Mouse (Mus musculus): Measurements from ENCODE around the gene Anapc11. TPM values are rescaled to one million over a fixed set of nuclear protein-coding genes. Genes with fewer than 3 reads are reported as not detected.
A peak's percentile ranks its signal among the peaks of the same experiment; 100 is the strongest.

Gene Anapc11
- polyA plus RNA-seq, 1 experiment = not detected

DNA sequence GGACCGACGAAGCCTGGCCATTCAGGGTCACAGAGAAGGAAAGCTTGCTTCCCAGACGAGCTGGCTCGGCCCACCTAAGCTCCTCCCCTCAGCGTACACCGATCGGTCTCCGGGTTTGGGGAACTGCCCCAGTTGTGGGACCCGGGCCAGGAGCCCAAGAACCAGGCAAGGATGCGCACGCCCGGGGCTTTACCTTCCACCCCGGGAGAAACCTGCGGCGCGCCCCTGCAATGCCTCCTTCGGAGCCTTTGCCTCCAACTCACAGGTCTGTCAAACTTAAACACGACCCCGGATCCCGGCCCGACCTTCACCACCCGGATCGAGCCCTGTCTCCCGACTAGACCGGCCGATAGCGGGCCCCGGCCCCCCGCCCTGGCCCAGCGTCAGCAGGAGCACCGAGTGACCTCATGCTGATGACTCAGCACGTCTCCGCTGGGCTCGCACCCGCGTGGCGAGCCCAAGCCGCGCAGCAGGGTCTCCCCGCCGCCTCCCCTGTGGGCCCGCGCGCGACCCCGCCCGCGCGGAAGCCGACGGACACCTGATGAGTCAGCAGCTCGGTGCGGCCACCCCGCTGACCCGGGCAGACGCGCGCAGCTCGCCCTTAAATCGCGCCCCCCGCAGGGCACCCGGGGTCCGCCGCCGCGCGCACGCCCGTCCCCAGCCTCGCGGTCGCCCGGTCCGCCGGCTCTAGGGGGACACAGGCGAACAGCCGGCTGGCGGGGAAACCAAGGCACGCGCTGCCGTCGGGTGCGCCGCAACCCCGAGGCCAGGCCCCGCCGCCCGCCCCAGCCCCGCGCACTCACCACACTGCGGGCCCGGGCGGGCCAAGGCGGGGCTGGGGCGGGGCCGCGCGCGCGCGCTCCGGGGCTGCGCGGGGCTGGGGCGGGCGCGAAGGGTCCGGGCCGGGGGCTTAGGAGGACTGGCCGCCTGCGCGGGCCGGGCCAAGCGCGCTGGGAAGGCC lies 34.6 kb downstream of the Anapc11 start:
- H3K4me1 ChIP-seq (ENCODE audit: control insufficient read depth, insufficient read depth, low read length) = peaks cover 37% of the 10 kb centered on the region
- TF ChIP-seq CTCF (IDR thresholded peaks at IDR 0.05; ENCODE audit: insufficient read depth, low read depth, low read length) (no peak), POLR2A (IDR thresholded peaks at IDR 0.05; ENCODE audit: insufficient read depth, low read depth, low read length) (0 out of 2 replicates have a peak, but pooled peaks have one; percentile 7)
- WGBS = 2% methylated on average over 115 of the region's 116 CpGs
- H3K4me3 ChIP-seq (ENCODE audit: insufficient read depth, low read depth, low read length) = peak overlapping the region; percentile 97
- peak overlapping the region; percentile 82 for H3K27ac ChIP-seq (ENCODE audit: insufficient read depth, low read depth, low read length)

DNA sequence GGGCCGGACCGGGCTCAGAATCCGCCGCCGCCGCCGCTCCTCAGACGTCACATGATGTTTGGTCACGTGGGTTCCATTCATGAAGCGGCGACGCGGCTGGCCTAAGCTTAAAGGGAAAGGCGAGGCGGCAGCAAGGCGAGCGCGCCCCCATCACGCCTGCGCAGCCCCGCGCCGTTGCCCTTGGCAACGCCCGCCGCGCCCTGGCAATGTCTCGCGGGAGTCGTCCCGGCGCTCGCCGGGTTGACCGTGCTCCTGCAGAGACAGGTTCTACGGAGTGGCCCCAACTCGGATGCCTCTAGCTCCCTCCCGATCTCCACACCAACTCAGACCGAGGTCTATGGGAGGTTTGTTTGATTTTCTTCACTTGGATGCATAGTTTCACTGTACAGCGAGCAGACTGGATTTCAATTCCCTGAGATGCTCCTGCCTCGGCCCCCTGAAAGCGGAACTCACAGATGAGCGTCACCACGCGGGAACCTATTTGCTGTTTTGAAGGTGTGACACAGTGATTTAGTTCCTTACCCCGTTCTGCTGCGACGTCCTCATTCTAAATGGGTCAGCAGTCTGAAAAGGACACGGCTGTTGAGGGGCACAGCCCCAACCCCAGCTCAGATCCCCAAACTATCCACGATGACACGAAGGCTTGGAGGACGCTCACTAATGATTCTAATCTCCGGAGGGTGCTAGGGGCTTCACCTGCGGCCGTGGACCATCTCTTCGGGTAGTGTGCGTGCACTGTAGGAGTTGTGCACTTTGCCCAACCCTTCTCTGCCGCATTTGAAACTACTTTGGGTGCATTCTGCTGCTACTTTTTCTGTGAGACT lies 35.5 kb downstream of the Anapc11 start, which contains the start of gene Mafg:
TSS of gene Mafg (minus strand) at position 81 of the 824 bp plus-strand sequence.
- peak within 1 kb of the TSS; percentile 82 for H3K27ac ChIP-seq (ENCODE audit: insufficient read depth, low read depth, low read length)
- H3K4me1 ChIP-seq (ENCODE audit: control insufficient read depth, insufficient read depth, low read length) = peaks cover 37% of the 10 kb centered on the region
- peak within 1 kb of the TSS; percentile 97 for H3K4me3 ChIP-seq (ENCODE audit: insufficient read depth, low read depth, low read length)
- TF ChIP-seq CTCF (IDR thresholded peaks at IDR 0.05; ENCODE audit: insufficient read depth, low read depth, low read length) (no peak), POLR2A (IDR thresholded peaks at IDR 0.05; ENCODE audit: insufficient read depth, low read depth, low read length) (peak; percentile 44; the same call in 1 of the 2 replicates)
- WGBS = 10% methylated on average over 58 of the region's 58 CpGs

DNA sequence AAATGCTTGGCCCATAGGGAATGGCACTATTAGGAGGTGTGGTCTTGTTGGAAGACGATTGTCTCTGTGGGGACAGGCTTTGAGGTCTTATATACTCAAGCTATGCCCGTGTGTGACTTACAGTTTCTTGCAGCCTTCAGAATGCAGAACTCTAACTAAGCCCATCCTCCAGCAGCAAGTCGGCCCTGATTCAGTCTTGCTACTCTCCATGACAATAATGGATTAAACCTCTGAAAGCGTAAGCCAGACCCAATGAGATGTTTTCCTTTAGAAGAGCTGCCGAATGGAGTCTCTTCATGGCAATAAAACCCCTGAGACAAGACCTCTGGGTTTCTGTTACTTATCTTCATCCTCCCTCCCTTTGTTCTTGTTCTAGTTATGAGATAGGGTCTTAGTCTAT lies 36.6 kb downstream of the Anapc11 start:
- WGBS = 75% methylated on average over 5 of the region's 5 CpGs
- H3K4me3 ChIP-seq (ENCODE audit: insufficient read depth, low read depth, low read length) = no peak overlapping the region
- no peak for TF ChIP-seq CTCF (IDR thresholded peaks at IDR 0.05; ENCODE audit: insufficient read depth, low read depth, low read length)
- no peak for TF ChIP-seq POLR2A (IDR thresholded peaks at IDR 0.05; ENCODE audit: insufficient read depth, low read depth, low read length)
- peaks cover 26% of the 10 kb centered on the region for H3K4me1 ChIP-seq (ENCODE audit: control insufficient read depth, insufficient read depth, low read length)
- no peak overlapping the region for H3K27ac ChIP-seq (ENCODE audit: insufficient read depth, low read depth, low read length)

- 71% methylated on average over 9 of the region's 9 CpGs for WGBS
- Histone ChIP-seq H3K27ac (ENCODE audit: insufficient read depth, low read depth, low read length) (no peak overlapping the region), H3K4me3 (ENCODE audit: insufficient read depth, low read depth, low read length) (no peak overlapping the region), H3K4me1 (ENCODE audit: control insufficient read depth, insufficient read depth, low read length) (peaks cover 12% of the 10 kb centered on the region)
- no peak for TF ChIP-seq POLR2A (IDR thresholded peaks at IDR 0.05; ENCODE audit: insufficient read depth, low read depth, low read length)
- TF ChIP-seq CTCF (IDR thresholded peaks at IDR 0.05; ENCODE audit: insufficient read depth, low read depth, low read length) = no peak
These were observed 43.0 kb downstream of the Anapc11 start for GRCm38 (mm10) chr11:120641255-120641654.

DNA sequence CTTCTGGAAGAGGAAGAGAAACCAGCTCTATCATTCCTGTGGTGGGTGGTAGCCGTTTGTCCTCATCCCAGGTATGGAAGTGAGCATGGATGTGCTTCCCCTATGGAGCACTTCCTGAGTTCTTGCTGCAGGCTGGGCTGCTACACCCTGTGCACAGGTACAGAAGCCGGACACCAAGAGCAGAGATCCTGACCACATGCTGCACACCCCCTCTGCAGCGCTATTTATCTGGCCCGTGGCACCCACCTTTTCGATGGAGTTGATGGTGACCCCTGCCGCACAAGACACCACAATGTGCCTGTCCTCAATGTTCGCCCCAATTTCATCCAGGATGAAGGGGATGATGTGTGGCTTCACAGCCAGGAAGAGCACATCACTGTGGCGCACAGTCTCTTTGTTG lies 43.6 kb downstream of the Anapc11 start:
- no peak overlapping the region for H3K27ac ChIP-seq (ENCODE audit: insufficient read depth, low read depth, low read length)
- H3K4me1 ChIP-seq (ENCODE audit: control insufficient read depth, insufficient read depth, low read length) = peaks cover 16% of the 10 kb centered on the region
- WGBS = 92% methylated on average over 8 of the region's 8 CpGs
- TF ChIP-seq CTCF (IDR thresholded peaks at IDR 0.05; ENCODE audit: insufficient read depth, low read depth, low read length) (no peak), POLR2A (IDR thresholded peaks at IDR 0.05; ENCODE audit: insufficient read depth, low read depth, low read length) (no peak)
- H3K4me3 ChIP-seq (ENCODE audit: insufficient read depth, low read depth, low read length) = no peak overlapping the region

- 1% methylated on average over 18 of the region's 18 CpGs for WGBS
- TF ChIP-seq POLR2A (IDR thresholded peaks at IDR 0.05; ENCODE audit: insufficient read depth, low read depth, low read length) (no peak), CTCF (IDR thresholded peaks at IDR 0.05; ENCODE audit: insufficient read depth, low read depth, low read length) (no peak)
- no peak overlapping the region for H3K27ac ChIP-seq (ENCODE audit: insufficient read depth, low read depth, low read length)
- peak overlapping the region; percentile 55 for H3K4me3 ChIP-seq (ENCODE audit: insufficient read depth, low read depth, low read length)
- H3K4me1 ChIP-seq (ENCODE audit: control insufficient read depth, insufficient read depth, low read length) = peaks cover 27% of the 10 kb centered on the region
These were observed 44.8 kb downstream of the Anapc11 start for GRCm38 (mm10) chr11:120642939-120643600.

- TF ChIP-seq CTCF (IDR thresholded peaks at IDR 0.05; ENCODE audit: insufficient read depth, low read depth, low read length) (no peak), POLR2A (IDR thresholded peaks at IDR 0.05; ENCODE audit: insufficient read depth, low read depth, low read length) (no peak)
- 0% methylated on average over 15 of the region's 15 CpGs for WGBS
- Histone ChIP-seq H3K4me3 (ENCODE audit: insufficient read depth, low read depth, low read length) (peak within 1 kb of the TSS; percentile 55), H3K4me1 (ENCODE audit: control insufficient read depth, insufficient read depth, low read length) (peaks cover 27% of the 10 kb centered on the region), H3K27ac (ENCODE audit: insufficient read depth, low read depth, low read length) (no peak within 1 kb of the TSS)
These were observed 45.4 kb downstream of the Anapc11 start, which contains the start of gene Pycr1 for GRCm38 (mm10) chr11:120643601-120643987. Gene Pycr1, minus strand, starts transcription at chr11:120643769.

DNA sequence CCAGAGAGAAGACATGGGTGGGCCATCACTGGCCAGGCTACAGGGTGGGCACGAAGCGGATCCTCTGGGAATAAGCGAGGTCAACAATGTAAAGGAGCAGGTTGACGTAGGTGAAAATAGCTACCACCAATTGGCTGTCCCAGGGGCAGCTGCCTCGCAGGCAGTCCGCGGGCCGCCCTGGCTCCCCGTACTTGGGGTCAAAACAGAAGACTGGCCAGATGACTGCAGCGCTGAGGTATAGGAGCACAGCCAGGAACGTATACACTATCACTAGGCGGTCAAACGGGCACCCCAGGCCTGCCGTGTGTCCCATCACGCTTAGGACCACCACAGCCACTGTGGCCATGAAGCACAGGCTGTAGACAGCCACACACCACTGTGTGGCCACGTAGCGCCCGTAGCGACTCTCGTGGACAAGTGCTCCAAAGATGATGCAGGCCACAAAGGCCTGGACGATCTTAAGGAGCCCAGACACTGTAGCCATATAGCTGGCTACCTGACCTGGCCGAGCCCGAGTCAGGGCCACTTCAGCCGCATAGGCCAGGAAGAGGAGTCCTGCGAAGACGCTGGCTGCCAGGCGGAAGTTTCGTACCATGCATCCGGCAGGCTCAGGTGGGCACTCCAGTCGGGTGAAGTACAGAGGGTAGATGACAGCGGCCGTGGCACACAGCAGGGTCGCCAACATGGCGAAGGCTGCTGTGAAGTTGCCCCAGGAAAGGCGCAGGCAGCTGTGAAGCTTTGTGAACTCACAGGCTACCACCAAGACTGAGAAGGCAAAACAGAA lies 49.0 kb downstream of the Anapc11 start:
- H3K4me1 ChIP-seq (ENCODE audit: control insufficient read depth, insufficient read depth, low read length) = peaks cover 27% of the 10 kb centered on the region
- peak overlapping the region; percentile 75 for H3K4me3 ChIP-seq (ENCODE audit: insufficient read depth, low read depth, low read length)
- TF ChIP-seq POLR2A (IDR thresholded peaks at IDR 0.05; ENCODE audit: insufficient read depth, low read depth, low read length) (no peak), CTCF (IDR thresholded peaks at IDR 0.05; ENCODE audit: insufficient read depth, low read depth, low read length) (no peak)
- 83% methylated on average over 35 of the region's 35 CpGs for WGBS
- H3K27ac ChIP-seq (ENCODE audit: insufficient read depth, low read depth, low read length) = peak overlapping the region; percentile 97
